Mouse (Mus musculus): ENCODE measurements around the gene Aifm3. TPM values are rescaled to one million over a fixed set of nuclear protein-coding genes. Genes with fewer than 3 reads are reported as not detected.

Aifm3 gene
- polyA plus RNA-seq, 1 experiment from 2014 or later: 0.89 TPM

GRCm38 (mm10) chr16:17486505-17486904 is 2.9 kb upstream of the Aifm3 start:
- peak; percentile 76 for ATAC-seq (ENCODE audit: insufficient number of reproducible peaks, insufficient read depth, low FRiP score, low read depth)
- Histone ChIP-seq H3K27me3 (ENCODE audit: control insufficient read depth, insufficient read depth, low read length) (peaks cover 16% of the 10 kb centered on the region; the same call in 1 of the 2 replicates), H3K36me3 (ENCODE audit: control insufficient read depth, insufficient read depth, low read length) (peaks cover 46% of the 10 kb centered on the region), H3K4me1 (ENCODE audit: control insufficient read depth in 2 of 2, insufficient read depth in 2 of 2, low read length in 2 of 2) (peaks cover 9 to 30% of the 10 kb centered on the region in 2 experiments), H3K9me3 (ENCODE audit: control insufficient read depth, low read length) (no peaks in the 10 kb centered on the region), H3K4me2 (ENCODE audit: low read length) (no peak overlapping the region), H3K4me3 (ENCODE audit: control insufficient read depth in 1 of 2, insufficient read depth in 1 of 2, low read depth in 1 of 2, low read length in 2 of 2) (no peak overlapping the region), H3K9ac (ENCODE audit: low read length) (no peak overlapping the region), H3K27ac (replicated peaks in 1 of 2; ENCODE audit: control insufficient read depth in 1 of 2, insufficient read depth in 1 of 2, low read depth in 2 of 2, low read length in 2 of 2) (peak overlapping the region in 1 of 2 experiments; percentile 60; a peak in 1 of 4 replicates)
- WGBS: 5% methylated on average over 3 of the region's 3 CpGs

GRCm38 (mm10) chr16:17488478-17489468 is 638 bp upstream of the Aifm3 start:
- Histone ChIP-seq H3K4me3 (ENCODE audit: control insufficient read depth in 1 of 2, insufficient read depth in 1 of 2, low read depth in 1 of 2, low read length in 2 of 2) (peak overlapping the region; percentile 48 to 55), H3K4me2 (ENCODE audit: low read length) (peak overlapping the region; percentile 96), H3K27ac (replicated peaks in 1 of 2; ENCODE audit: control insufficient read depth in 1 of 2, insufficient read depth in 1 of 2, low read depth in 2 of 2, low read length in 2 of 2) (no peak overlapping the region), H3K4me1 (ENCODE audit: control insufficient read depth in 2 of 2, insufficient read depth in 2 of 2, low read length in 2 of 2) (peaks cover 9 to 30% of the 10 kb centered on the region in 2 experiments), H3K36me3 (ENCODE audit: control insufficient read depth, insufficient read depth, low read length) (peaks cover 32% of the 10 kb centered on the region), H3K27me3 (ENCODE audit: control insufficient read depth, insufficient read depth, low read length) (peaks cover 16% of the 10 kb centered on the region; the same call in 1 of the 2 replicates), H3K9me3 (ENCODE audit: control insufficient read depth, low read length) (no peaks in the 10 kb centered on the region), H3K9ac (ENCODE audit: low read length) (peak overlapping the region; percentile 75)
- 47% methylated on average over 14 of the region's 14 CpGs for WGBS
- ATAC-seq (ENCODE audit: insufficient number of reproducible peaks, insufficient read depth, low FRiP score, low read depth): no peak

DNA sequence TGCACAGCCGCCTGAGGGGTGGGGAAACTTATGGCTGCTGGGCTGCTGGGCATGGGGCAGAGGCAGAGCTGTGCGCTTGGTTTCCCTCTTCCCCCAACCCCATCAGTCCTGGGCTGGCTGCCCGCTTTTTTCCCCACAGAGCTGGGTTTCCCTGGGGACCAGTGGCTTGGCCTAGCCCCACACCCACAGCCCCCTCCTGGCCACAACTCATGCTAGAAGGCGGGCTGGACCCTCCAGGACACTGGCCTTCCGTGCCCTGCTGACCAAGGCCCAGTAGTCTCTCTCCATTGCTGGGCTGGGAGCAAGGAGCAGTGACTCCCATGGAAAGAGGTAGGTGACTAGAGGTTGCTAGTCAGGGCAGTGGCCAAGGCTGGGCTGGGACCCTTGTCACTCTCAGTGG is 1.7 kb downstream of the Aifm3 start:
- Histone ChIP-seq H3K4me3 (ENCODE audit: control insufficient read depth in 1 of 2, insufficient read depth in 1 of 2, low read depth in 1 of 2, low read length in 2 of 2) (no peak overlapping the region), H3K9me3 (ENCODE audit: control insufficient read depth, low read length) (no peaks in the 10 kb centered on the region), H3K4me1 (ENCODE audit: control insufficient read depth in 2 of 2, insufficient read depth in 2 of 2, low read length in 2 of 2) (peaks cover 9 to 20% of the 10 kb centered on the region in 2 experiments), H3K36me3 (ENCODE audit: control insufficient read depth, insufficient read depth, low read length) (peaks cover 11% of the 10 kb centered on the region), H3K27ac (replicated peaks in 1 of 2; ENCODE audit: control insufficient read depth in 1 of 2, insufficient read depth in 1 of 2, low read depth in 2 of 2, low read length in 2 of 2) (no peak overlapping the region), H3K27me3 (ENCODE audit: control insufficient read depth, insufficient read depth, low read length) (peaks cover 16% of the 10 kb centered on the region; the same call in 1 of the 2 replicates), H3K4me2 (ENCODE audit: low read length) (no peak overlapping the region), H3K9ac (ENCODE audit: low read length) (no peak overlapping the region)
- WGBS: 89% methylated on average over 5 of the region's 5 CpGs
- no peak for ATAC-seq (ENCODE audit: insufficient number of reproducible peaks, insufficient read depth, low FRiP score, low read depth)

DNA sequence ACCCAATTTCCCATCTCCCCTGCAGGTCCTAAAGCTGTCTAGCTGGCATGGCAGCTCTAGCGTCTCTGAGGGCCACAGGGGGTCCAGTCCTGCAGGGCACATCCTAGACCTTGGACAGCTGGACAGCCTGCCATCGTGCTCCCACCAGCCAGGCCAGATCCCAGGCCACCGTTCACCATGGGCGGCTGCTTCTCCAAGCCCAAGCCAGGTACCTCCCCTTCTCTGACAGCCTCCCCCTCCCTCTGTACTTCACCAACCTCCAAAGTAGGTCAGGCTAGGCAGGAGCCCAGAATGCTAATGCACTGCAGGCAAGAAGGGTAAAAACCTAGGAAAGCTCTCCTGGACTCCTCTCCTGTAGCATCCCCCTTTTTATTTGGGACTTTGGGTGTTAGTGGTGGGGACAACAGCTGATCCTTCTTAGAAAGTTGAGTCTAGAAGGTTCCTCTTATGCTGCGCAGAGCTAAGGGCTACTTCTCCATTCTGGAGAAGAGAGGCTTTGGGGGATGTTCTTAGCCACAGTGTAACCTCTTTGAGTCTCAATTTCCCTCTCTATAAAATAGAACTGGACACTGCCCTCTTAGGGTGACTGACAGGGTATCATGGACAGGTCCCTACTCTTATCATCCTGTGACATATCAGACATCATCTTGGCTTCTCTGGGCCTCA is 2.6 kb downstream of the Aifm3 start:
- no peak overlapping the region for H3K9ac ChIP-seq (ENCODE audit: low read length)
- H3K27me3 ChIP-seq (ENCODE audit: control insufficient read depth, insufficient read depth, low read length): peaks cover 16% of the 10 kb centered on the region; the same call in 1 of the 2 replicates
- no peak overlapping the region for H3K4me3 ChIP-seq (ENCODE audit: control insufficient read depth in 1 of 2, insufficient read depth in 1 of 2, low read depth in 1 of 2, low read length in 2 of 2)
- H3K9me3 ChIP-seq (ENCODE audit: control insufficient read depth, low read length): no peaks in the 10 kb centered on the region
- no peak overlapping the region for H3K4me2 ChIP-seq (ENCODE audit: low read length)
- peaks cover 13 to 20% of the 10 kb centered on the region in 2 experiments for H3K4me1 ChIP-seq (ENCODE audit: control insufficient read depth in 2 of 2, insufficient read depth in 2 of 2, low read length in 2 of 2)
- peaks cover 11% of the 10 kb centered on the region for H3K36me3 ChIP-seq (ENCODE audit: control insufficient read depth, insufficient read depth, low read length)
- 63% methylated on average over 5 of the region's 5 CpGs for WGBS
- no peak for ATAC-seq (ENCODE audit: insufficient number of reproducible peaks, insufficient read depth, low FRiP score, low read depth)
- H3K27ac ChIP-seq (replicated peaks in 1 of 2; ENCODE audit: control insufficient read depth in 1 of 2, insufficient read depth in 1 of 2, low read depth in 2 of 2, low read length in 2 of 2): no peak overlapping the region

GRCm38 (mm10) chr16:17496499-17497305 is 7.3 kb downstream of the Aifm3 start:
- Histone ChIP-seq H3K4me2 (ENCODE audit: low read length) (no peak overlapping the region), H3K27ac (replicated peaks in 1 of 2; ENCODE audit: control insufficient read depth in 1 of 2, insufficient read depth in 1 of 2, low read depth in 2 of 2, low read length in 2 of 2) (0 out of 4 replicates have a peak overlapping the region, but pooled peaks of 1 of the 2 experiments have one; percentile 9), H3K27me3 (ENCODE audit: control insufficient read depth, insufficient read depth, low read length) (no peaks in the 10 kb centered on the region), H3K4me3 (ENCODE audit: control insufficient read depth in 1 of 2, insufficient read depth in 1 of 2, low read depth in 1 of 2, low read length in 2 of 2) (no peak overlapping the region), H3K9ac (ENCODE audit: low read length) (peak overlapping the region; percentile 30), H3K36me3 (ENCODE audit: control insufficient read depth, insufficient read depth, low read length) (no peaks in the 10 kb centered on the region), H3K9me3 (ENCODE audit: control insufficient read depth, low read length) (no peaks in the 10 kb centered on the region), H3K4me1 (ENCODE audit: control insufficient read depth in 2 of 2, insufficient read depth in 2 of 2, low read length in 2 of 2) (peaks cover 10 to 13% of the 10 kb centered on the region in 2 experiments)
- 30% methylated on average over 2 of the region's 2 CpGs for WGBS
- ATAC-seq (ENCODE audit: insufficient number of reproducible peaks, insufficient read depth, low FRiP score, low read depth): no peak

DNA sequence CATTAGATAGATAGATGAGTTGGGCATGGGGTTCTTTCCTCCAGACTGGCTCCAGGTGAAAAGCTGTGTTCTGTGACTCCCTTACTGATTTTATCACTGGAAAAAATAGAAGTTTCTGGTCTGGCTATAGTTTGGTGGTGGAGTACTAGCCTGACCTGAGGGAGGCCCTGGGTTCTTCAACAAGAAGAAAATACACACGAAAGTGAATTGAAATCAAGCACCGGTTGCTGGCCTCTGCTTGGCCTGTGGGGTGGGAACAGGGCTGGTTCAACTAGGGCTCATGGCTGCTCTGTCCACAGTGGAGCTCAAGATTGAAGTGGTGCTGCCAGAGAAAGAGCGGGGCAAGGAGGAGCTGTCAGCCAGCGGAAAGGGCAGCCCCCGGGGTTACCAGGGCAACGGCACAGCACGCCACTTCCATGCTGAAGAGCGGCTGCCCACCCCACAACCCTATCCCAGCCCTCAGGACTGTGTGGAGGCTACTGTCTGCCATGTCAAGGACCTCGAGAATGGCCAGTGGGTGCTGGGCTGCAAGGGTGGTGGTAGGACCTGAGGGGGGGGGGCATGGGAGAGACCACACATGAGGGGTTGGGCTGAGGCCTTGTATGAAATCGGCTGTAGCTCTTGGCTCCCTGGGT is 10.0 kb downstream of the Aifm3 start:
- Histone ChIP-seq H3K36me3 (ENCODE audit: control insufficient read depth, insufficient read depth, low read length) (no peaks in the 10 kb centered on the region), H3K27me3 (ENCODE audit: control insufficient read depth, insufficient read depth, low read length) (no peaks in the 10 kb centered on the region), H3K4me2 (ENCODE audit: low read length) (no peak overlapping the region), H3K4me1 (ENCODE audit: control insufficient read depth in 2 of 2, insufficient read depth in 2 of 2, low read length in 2 of 2) (peaks cover 13 to 15% of the 10 kb centered on the region in 2 experiments), H3K4me3 (ENCODE audit: control insufficient read depth in 1 of 2, insufficient read depth in 1 of 2, low read depth in 1 of 2, low read length in 2 of 2) (no peak overlapping the region), H3K27ac (replicated peaks in 1 of 2; ENCODE audit: control insufficient read depth in 1 of 2, insufficient read depth in 1 of 2, low read depth in 2 of 2, low read length in 2 of 2) (no peak overlapping the region), H3K9me3 (ENCODE audit: control insufficient read depth, low read length) (no peaks in the 10 kb centered on the region), H3K9ac (ENCODE audit: low read length) (no peak overlapping the region)
- ATAC-seq (ENCODE audit: insufficient number of reproducible peaks, insufficient read depth, low FRiP score, low read depth): no peak
- 35% methylated on average over 10 of the region's 10 CpGs for WGBS

Measured in heart, embryonic 14.5 days (tissue).